Mouse (Mus musculus) brain, embryonic 14.5 days (tissue): ENCODE measurements at regions not wholly inside any gene's neighbourhood (a gene's known extent, or its start where the extent isn't known, plus 50 kb on each side); places are given as distances from the start of the nearest gene placed in this dataset.

Experiments
- CTCF ChIP-seq: fragments of 200-500 bp; IDR thresholded peaks from 2 replicates; pipeline ENCODE4 v1.5.1; 2012; ENCODE audit warnings: inconsistent platforms, mild to moderate bottlenecking, moderate library complexity, borderline replicate concordance; ENCODE audit not compliant: insufficient read depth, insufficient read length; ENCODE audit errors: extremely low read depth
- POLR2A ChIP-seq: fragments of 200-500 bp; IDR thresholded peaks from 2 replicates; pipeline ENCODE4 v1.6.1; 2012; ENCODE audit warnings: mild to moderate bottlenecking, inconsistent platforms, borderline replicate concordance; ENCODE audit not compliant: poor library complexity, insufficient read depth, insufficient read length, severe bottlenecking; ENCODE audit errors: extremely low read depth

DNA sequence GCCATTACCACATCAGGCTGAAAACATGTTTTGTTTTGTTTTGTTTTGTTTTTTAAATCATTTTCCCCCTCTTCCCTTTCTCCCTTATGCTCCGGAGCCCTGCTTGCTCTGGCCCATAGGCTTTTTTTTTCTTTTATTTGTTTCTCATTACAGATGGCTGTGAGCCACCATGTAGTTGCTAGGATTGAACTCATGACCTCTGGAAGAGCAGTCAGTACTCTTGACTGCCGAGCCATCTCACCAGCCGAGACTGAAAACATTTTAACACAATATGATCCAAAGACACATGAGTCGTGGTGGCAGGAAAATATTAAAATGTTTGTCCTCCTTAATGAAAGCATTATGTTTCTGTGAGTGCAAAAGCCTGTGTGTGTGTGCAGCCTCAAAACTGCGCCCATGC lies 65.8 kb upstream of the Sept5 start:
- no peak for TF ChIP-seq POLR2A
- no peak for TF ChIP-seq CTCF
